Mouse (Mus musculus) left cerebral cortex, postnatal 36 days (tissue): Measurements from ENCODE around the gene Fam89a. TPM values are rescaled to one million over a fixed set of nuclear protein-coding genes. Genes with fewer than 3 reads are reported as not detected.

Experiments used
- DNase-seq, 2 experiments: peaks; one replicate each; pipeline ENCODE4 v3.0.0; 2021 to 2022; ENCODE audit warnings: low spot score in 2 of 2, mixed read lengths in 1 of 2
- intact Hi-C: fragments of 180-260 bp; cut with DNase I; formaldehyde crosslinking; loops from one replicate; pipeline ENCODE4 v1.15.1; 2025
- total RNA-seq, 2 experiments: library from RNA; stranded (reverse); gene quantifications; 2 replicates each; pipeline ENCODE4 v1.2.3; 2021

Fam89a gene
- total RNA-seq, 2 experiments from 2014 or later, result 0.29 to 0.54 TPM

DNA sequence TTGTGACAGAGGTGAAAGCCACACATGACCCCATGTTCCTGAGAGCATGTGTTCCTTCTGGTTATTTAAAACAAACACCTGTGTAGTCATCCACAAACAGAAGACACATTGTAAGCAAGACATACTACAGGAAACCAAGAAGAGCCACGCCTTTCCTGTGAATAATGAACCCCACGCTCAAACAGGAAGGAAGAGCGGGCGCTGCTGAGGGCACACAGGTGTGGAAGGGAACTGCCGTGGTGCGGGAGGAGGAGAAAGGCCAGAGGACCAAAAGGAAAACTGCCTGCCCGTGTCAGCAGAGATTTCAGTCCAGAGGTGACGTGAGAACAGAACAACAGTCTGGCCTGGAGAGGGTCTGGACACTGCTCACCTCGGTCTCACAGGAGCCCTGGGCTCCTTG is 50.6 kb downstream of the Fam89a start:
- intact Hi-C loops, result no loop called here
- no peak for DNase-seq

DNA sequence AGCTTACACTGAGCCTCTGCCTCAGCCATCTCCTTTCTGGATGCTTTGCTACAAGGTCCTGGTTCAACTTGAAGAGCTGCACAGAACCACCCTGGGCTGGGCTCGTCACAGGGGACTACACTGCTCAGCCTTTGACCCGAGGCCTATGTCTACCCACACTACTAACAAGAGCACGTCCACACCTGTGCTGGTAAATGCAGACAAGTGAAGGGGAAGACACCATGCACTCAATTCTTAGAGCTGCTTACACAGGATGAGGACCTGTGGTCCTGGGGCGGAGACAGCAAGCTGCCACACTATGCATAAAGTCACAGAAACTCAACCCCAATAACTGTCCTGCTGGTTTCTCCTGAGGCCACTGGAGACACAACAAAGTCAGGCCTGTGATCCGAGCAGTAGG is 51.4 kb downstream of the Fam89a start:
- no peak for DNase-seq
- intact Hi-C loops, result no loop called here

DNA sequence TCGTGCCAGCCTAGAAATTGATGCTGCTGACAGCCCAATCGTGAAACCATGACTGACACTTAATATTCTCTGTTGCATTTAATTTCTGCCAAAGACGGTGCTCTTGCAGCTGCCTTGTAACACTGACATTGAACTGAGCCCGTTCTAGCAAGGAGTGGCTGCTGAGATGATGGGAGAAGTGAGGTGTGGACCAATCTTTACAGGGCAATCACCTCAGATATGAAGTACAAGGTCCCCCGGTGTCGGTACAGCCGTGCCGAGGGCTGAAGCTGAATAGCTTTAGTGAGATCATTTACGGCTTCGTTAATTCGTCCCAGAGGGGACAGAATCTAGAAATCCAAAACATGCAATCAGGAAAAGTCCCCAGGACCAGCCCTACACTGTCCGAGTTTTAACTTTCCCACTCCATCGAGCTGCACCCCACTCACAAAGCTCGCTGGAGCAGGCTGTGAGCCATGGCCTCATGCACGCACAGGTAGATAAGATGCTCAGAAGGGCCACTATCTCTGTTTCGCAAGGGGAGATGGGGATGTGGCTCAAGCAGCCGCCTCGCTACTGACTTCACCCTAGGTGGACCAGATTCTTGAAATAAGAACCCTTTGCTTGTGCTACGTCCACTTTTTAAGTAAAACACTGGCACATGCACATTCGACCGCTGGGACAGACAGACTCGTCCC is 56.1 kb downstream of the Fam89a start:
- DNase-seq, result no peak
- intact Hi-C loops, result no loop called here

DNA sequence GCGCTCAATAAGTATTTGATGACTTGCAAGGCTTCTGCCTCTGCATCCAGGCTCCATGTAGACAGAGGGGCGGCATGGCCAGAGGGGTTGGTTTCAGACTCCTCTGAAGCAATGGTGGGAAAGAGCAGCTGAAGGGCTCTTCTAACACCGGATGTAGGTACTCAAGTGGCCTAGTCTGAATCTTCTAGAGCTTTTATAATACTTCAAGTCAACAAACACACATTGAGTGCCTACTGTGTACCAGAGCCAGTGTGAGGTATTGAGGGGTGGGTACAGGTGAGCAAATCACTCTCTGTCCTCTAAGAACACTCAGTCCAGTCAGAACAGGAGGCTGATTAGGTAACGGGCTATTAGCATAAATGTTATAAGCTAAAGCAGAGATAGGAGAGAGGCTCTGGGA is 59.9 kb downstream of the Fam89a start:
- intact Hi-C loops, result no loop called here
- DNase-seq, result no peak

Other genes with a start within 250 kb of the Fam89a start
- 10 to 100 TPM; 37.1 to 41.7 TPM for gene Cog2, start 231.1 kb downstream of the Fam89a start, total RNA-seq
- gene Agt, start 182.1 kb downstream of the Fam89a start, total RNA-seq, result 10 to 100 TPM; 10.6 to 19.5 TPM
- gene Capn9, start 175.7 kb downstream of the Fam89a start, total RNA-seq, result under 1 TPM in 1 of 2 experiments, not detected in 1; 0.12 TPM
- gene 2310022B05Rik, start 88.5 kb downstream of the Fam89a start, total RNA-seq, result 10 to 100 TPM; 52.3 to 58.1 TPM
- gene Ttc13, start 29.8 kb downstream of the Fam89a start, total RNA-seq, result 10 to 100 TPM; 35.6 to 49.9 TPM
- 10 to 100 TPM in 1 of 2 experiments, 1 to 10 TPM in 1; 9.8 to 12.7 TPM for gene Arv1, start 29.7 kb downstream of the Fam89a start, total RNA-seq
- 1 to 10 TPM; 2.0 to 2.4 TPM for gene Trim67, start 41.3 kb upstream of the Fam89a start, total RNA-seq
- gene Gnpat, start 111.2 kb upstream of the Fam89a start, total RNA-seq, result 10 to 100 TPM; 47.4 to 57.8 TPM
- 10 to 100 TPM; 19.6 to 20.9 TPM for gene 2810004N23Rik, start 111.3 kb upstream of the Fam89a start, total RNA-seq
- 10 to 100 TPM; 34.5 to 35.3 TPM for gene Exoc8, start 145.9 kb upstream of the Fam89a start, total RNA-seq
- gene Sprtn, start 146.1 kb upstream of the Fam89a start, total RNA-seq, result 10 to 100 TPM; 11.5 to 15.0 TPM
- gene Egln1, start 197.5 kb upstream of the Fam89a start, total RNA-seq, result 10 to 100 TPM; 67.3 to 72.4 TPM